Mouse (Mus musculus) limb, embryonic 15.5 days (tissue): Measurements from ENCODE around the gene Vdac2. TPM values are rescaled to one million over a fixed set of nuclear protein-coding genes. Genes with fewer than 3 reads are reported as not detected.
A peak's percentile ranks its signal among the peaks of the same experiment; 100 is the strongest.

Source experiments
- ATAC-seq: fragments of 200-750 bp; cut with Nextera tagmentation; 2 replicates; pipeline ENCODE4 v1.8.0; 2017; ENCODE audit warnings: low read depth, moderate TSS enrichment; ENCODE audit not compliant: insufficient number of reproducible peaks, low FRiP score, low TSS enrichment
- H3K27ac ChIP-seq: fragments of 300-500 bp; sonication (generic); 2 replicates; pipeline ENCODE4 v1.5.1; 2015; ENCODE audit warnings: moderate library complexity, mild to moderate bottlenecking, inconsistent platforms
- H3K27me3 ChIP-seq: fragments of 300-500 bp; sonication (generic); 2 replicates; pipeline ENCODE4 v1.6.1; 2015; ENCODE audit warnings: inconsistent platforms
- H3K36me3 ChIP-seq: fragments of 300-500 bp; sonication (generic); 2 replicates; pipeline ENCODE4 v1.6.1; 2015; ENCODE audit warnings: inconsistent platforms
- H3K4me1 ChIP-seq: fragments of 300-500 bp; sonication (generic); 2 replicates; pipeline ENCODE4 v1.6.1; 2015; ENCODE audit warnings: inconsistent platforms
- H3K4me2 ChIP-seq: fragments of 300-500 bp; sonication (generic); 2 replicates; pipeline ENCODE4 v1.6.1; 2015; ENCODE audit warnings: mild to moderate bottlenecking, inconsistent platforms
- H3K4me3 ChIP-seq: fragments of 300-500 bp; sonication (generic); 2 replicates; pipeline ENCODE4 v1.5.1; 2015; ENCODE audit warnings: mild to moderate bottlenecking, inconsistent platforms
- H3K9ac ChIP-seq: fragments of 300-500 bp; sonication (generic); 2 replicates; pipeline ENCODE4 v1.6.1; 2015; ENCODE audit warnings: inconsistent platforms
- H3K9me3 ChIP-seq: fragments of 300-500 bp; sonication (generic); 2 replicates; pipeline ENCODE4 v1.6.1; 2016; ENCODE audit warnings: inconsistent platforms
- WGBS: fragments of 180-500 bp; shearing (Covaris S2); methylation state at CpG from one replicate; pipeline ENCODE4 v1.1.7; 2015; 5-methylcytosine and 5-hydroxymethylcytosine counted together
- polyA plus RNA-seq: library from polyadenylated mRNA; unstranded; fragments of >200 nt; fragmentation: Nextera tagmentation; extraction: Ambion mirVana; gene quantifications from 2 replicates; pipeline ENCODE4 v1.2.1, GENCODE M21; 2015

Gene Vdac2
- polyA plus RNA-seq, 1 experiment from 2014 or later: 207 TPM

DNA sequence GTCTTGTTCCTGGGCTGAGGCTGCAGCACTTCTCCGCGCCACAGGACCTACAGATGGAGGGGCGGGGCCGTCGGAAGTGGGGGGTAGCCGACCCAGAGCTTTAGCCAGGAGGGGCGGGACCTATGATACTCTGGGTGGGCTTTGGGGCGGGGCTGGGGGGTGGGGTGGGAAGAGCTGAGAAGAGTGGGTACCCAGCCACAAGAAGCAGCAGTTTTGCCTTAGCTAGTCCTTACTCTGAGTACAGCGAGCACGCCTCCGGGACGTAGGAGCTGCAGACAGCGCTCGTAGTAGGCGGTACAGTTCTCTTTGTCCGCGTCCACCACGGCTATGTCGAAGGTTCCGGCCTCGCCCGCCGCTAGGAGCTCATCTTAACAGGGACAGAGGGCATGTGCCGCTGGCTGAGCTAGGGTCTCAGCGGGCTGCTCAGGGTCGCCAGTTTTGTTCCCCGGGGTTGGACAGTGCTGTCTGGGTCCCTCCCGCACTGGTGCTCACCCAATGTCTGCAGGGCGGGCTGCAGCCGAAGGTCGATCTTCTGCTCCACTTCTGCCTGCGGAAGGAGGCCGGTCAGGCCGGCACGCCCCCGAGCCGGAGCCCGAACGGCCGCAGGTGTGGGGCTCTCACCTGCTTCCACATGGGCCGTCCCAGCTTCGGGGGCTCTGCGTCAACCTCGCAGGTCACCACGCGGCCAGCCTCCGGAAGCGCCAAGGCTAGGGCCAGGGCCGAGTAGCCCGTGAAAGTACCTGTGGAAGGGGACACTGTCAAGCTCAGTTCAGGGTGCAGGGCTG is 22.5 kb downstream of the Vdac2 start:
- Histone ChIP-seq H3K4me2 (peak overlapping the region; percentile 100), H3K9me3 (no peaks in the 10 kb centered on the region), H3K27me3 (no peaks in the 10 kb centered on the region), H3K4me3 (peak overlapping the region; percentile 75), H3K4me1 (peaks cover 27% of the 10 kb centered on the region), H3K9ac (peak overlapping the region; percentile 57), H3K27ac (peak overlapping the region; percentile 63), H3K36me3 (peaks cover 42% of the 10 kb centered on the region)
- whole genome bisulfite sequencing: under 1% methylated on average over 50 of the region's 50 CpGs
- ATAC-seq: peak; percentile 53

DNA sequence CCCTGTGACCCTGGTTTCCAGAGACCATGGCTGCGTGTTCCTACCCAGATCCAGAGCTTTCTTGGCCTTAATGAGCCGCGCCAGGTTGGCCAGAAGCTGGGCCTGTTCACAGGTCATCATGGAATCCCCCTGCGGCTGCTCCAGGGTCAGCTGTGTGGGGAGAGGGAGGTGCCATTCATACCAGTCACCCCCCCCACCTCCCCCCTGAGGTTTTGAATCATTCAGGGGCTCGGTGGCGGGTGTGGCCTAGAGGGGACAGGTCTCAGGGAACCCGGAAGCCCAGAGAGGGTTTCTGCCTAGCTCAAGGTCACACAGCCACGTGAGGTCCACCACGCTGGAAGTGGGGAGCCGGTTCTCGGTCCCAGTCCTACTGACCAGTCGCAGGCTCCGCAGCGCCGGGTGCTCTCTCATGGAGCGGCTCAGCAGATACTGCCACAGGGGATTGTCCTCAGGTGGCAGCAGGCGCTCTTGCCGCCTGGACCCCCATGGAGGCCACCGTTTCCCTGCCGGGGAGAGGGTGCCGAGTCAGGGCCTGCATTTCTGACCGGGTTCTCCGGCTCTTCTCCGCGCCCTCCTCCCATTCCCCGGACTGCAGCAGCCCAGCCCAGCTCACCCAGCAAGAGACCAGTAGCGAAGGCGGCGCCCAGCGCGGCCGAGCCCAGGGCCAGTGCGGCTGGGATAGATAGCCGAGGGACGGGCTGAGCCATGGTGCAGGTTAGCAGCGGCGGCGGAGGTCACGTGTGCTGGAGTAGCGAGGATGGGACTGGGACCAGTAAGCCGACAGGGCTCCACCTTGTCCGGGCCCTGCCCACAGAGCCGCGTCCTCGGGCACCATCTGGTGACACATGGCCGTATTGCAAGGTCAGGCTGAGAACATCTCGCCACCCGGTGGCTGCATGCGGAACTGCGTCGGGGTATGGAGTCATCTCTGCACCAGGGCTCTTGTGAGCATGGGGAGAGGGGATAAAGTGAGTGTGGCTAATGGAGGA is 23.4 kb downstream of the Vdac2 start, which contains the start of gene Comtd1:
Gene Comtd1 (minus strand): TSS at position 812 of the 989 bp plus-strand sequence.
- H3K27me3 ChIP-seq: no peaks in the 10 kb centered on the region
- whole genome bisulfite sequencing: under 1% methylated on average over 51 of the region's 51 CpGs
- peak; percentile 72 for ATAC-seq
- no peaks in the 10 kb centered on the region for H3K9me3 ChIP-seq
- H3K9ac ChIP-seq: peak within 1 kb of the TSS; percentile 57
- H3K4me3 ChIP-seq: peak within 1 kb of the TSS; percentile 75
- H3K36me3 ChIP-seq: peaks cover 34% of the 10 kb centered on the region
- peak within 1 kb of the TSS; percentile 63 for H3K27ac ChIP-seq
- peaks cover 32% of the 10 kb centered on the region for H3K4me1 ChIP-seq
- peak within 1 kb of the TSS; percentile 100 for H3K4me2 ChIP-seq

DNA sequence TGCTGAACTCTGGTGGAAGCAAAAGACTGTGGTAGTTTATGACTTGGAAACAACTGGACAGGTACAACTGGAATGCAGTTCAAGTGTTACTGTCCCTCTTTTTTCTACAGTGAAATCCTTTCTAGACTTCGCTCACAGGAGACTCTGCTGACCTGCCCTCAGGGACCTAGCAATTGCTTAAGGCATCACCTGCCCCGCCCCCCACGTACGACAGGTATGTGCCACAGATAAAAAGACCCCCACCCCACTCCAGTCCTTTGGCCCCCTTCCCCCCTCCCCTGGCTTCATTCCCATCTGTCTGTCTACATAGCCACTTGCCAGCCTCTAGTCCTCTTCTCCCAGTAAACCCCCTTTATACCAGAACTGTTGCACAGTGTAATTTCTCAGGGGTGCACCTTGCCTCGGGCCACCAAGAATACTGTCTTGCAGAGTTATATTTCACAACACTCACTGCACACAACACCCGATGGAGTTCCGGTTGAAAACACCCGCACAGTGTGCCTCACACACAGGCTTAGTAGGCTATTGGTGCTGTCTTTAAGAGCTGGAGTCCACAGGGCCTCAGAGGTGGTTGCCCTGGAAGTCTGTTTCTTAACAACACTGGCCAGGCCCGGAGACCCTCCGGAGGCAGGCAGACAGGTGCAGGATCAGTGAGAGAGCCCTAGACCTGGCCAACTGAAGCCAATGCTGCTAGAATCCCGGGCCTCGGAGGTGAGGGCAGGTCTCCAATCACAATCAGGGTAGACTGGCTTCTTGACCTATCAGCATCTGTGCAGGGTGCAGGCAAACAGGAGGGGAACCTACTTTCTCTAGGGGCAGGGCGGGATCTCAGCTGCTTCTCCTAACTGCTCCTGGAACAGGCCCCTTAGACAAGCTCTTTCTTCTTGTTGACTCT is 24.7 kb downstream of the Vdac2 start:
- H3K4me2 ChIP-seq: no peak overlapping the region
- H3K27ac ChIP-seq: no peak overlapping the region
- H3K4me1 ChIP-seq: peaks cover 42% of the 10 kb centered on the region
- no peak overlapping the region for H3K9ac ChIP-seq
- no peak for ATAC-seq
- WGBS: 82% methylated on average over 13 of the region's 13 CpGs
- no peak overlapping the region for H3K4me3 ChIP-seq
- H3K9me3 ChIP-seq: no peaks in the 10 kb centered on the region
- peaks cover 20% of the 10 kb centered on the region for H3K36me3 ChIP-seq
- H3K27me3 ChIP-seq: no peaks in the 10 kb centered on the region

DNA sequence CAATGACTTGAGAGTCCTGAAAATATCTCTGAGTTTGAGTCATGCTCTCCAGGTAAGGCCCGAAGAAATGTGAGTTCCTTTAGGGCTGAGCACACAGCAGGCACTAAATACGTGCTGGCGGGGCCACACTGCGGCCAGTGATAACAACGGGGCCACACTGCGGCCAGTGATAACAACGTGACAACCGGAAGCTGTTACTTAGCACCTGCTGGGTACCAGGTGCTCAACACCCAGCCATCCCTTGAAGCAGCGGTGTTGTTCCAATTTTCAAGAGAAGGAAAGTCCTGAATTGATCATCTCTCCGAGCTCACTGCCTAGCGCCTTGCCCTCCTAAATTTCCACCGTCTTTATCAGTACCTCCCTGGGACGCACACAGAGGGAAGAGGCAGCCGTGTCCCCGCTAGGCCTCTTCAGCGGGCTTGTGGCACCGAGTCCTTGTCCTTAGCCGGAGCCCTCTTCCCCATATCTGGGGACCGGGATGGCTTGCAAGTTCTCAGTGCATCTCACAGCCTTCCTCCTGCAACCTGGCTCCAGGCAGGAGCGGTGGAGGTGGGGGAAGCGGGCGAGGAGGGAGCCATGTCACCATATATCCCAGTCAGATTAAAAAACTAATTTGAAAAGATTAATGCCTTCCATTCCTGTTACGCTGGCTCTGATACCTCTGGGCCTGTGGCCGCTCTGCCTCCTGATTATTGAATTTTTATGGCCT is 25.5 kb downstream of the Vdac2 start:
- Histone ChIP-seq H3K4me2 (no peak overlapping the region), H3K27ac (no peak overlapping the region), H3K9me3 (no peaks in the 10 kb centered on the region), H3K4me1 (peaks cover 42% of the 10 kb centered on the region), H3K36me3 (peaks cover 14% of the 10 kb centered on the region), H3K27me3 (no peaks in the 10 kb centered on the region), H3K4me3 (no peak overlapping the region), H3K9ac (no peak overlapping the region)
- WGBS: 65% methylated on average over 24 of the region's 24 CpGs
- ATAC-seq: no peak

DNA sequence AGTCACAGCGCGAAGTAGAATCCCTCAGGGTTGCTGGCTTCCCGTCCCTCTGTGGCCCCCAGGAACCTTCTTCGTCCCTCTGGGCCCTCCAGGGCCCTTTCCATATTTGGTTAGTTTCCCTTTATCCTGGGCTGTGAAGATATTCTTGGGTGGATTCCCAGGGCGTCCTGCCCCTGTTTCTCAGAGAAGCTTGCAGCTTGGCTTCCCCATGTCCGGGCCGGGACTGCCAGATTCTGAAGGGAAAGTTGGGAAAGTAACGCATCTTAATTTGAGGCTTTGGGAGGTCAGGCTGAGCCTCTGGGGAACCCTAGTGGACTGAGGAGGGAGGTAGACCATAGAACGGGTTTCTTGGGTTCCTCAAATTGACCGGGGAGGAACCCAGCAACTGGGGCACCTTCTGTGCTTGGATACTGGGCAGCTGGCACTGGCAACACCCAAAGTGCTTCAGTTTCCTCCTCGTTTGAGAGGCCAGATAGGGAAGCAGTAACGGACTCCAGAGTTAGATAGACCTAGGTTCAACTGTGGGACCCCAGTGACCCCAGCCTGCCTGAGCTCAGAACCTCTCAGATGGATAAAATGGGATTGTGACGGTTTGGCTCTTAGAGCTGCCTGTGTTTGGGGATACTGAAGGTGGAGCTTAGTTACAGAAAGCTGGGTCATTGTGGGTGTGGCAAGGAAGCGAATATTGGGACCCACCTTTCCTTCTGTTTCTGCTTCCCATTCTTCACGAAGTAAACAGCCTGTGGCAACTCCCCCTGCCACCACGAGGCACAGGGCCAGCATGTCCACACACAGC is 27.2 kb downstream of the Vdac2 start:
- peaks cover 38% of the 10 kb centered on the region for H3K4me1 ChIP-seq
- H3K9ac ChIP-seq: no peak overlapping the region
- no peaks in the 10 kb centered on the region for H3K27me3 ChIP-seq
- no peak for ATAC-seq
- H3K4me3 ChIP-seq: no peak overlapping the region
- no peaks in the 10 kb centered on the region for H3K9me3 ChIP-seq
- H3K27ac ChIP-seq: no peak overlapping the region
- WGBS: 77% methylated on average over 16 of the region's 16 CpGs
- H3K4me2 ChIP-seq: no peak overlapping the region
- no peaks in the 10 kb centered on the region for H3K36me3 ChIP-seq

DNA sequence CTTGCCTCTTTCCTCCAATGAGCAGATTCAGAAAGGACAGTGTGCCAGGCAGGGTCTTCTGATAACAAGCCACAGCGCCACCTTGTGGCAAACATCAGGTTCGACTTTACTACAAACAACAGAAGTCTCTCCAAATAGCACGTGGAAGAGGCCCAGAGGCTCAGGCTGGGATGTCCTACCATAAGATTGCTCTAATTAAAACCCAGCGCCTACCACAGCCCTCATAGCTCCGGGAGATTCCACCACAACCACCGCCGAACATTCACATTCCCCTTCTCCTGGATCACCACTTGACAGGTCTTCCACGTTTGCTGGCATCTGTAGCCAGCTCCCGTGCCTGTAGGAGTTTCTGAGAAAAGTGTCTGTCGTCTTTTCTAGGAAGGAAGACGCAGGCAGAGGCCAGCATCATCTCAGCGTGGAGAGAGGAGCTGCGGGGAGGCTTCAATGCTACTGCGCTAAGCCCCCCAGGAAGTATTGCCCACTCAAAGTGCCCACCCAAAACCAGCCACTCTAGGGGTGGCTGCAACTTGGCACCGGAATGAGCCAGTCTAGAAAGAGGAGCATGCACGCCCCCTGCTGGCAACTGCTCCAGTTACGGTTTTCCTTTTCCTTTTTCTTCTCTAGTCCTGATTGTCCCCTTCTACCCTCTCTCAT is 28.5 kb downstream of the Vdac2 start:
- no peaks in the 10 kb centered on the region for H3K27me3 ChIP-seq
- no peak overlapping the region for H3K9ac ChIP-seq
- H3K4me2 ChIP-seq: peak overlapping the region; percentile 55
- H3K4me3 ChIP-seq: peak overlapping the region; percentile 29
- peaks cover 24% of the 10 kb centered on the region for H3K4me1 ChIP-seq
- 8% methylated on average over 17 of the region's 17 CpGs for WGBS
- ATAC-seq: no peak
- H3K9me3 ChIP-seq: no peaks in the 10 kb centered on the region
- no peak overlapping the region for H3K27ac ChIP-seq
- H3K36me3 ChIP-seq: no peaks in the 10 kb centered on the region

DNA sequence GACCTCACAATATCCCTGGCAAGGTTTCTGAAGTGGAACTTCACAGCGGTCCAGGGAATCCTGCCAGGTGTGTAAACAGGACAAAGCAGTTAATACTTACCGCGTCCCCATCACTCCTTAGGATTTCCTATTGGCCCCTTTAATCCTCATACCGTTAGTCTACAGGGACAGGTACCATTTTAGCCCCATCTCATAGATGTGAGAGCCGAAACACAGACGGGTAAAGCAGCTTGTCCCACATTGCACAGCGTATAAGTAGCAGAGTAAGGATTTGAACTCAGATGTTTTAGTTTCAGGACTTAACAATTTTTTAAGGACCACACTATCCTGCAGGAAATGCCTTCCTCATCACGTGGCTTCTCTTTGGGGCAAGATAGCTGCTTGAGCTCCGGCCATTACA is 29.2 kb downstream of the Vdac2 start:
- no peaks in the 10 kb centered on the region for H3K36me3 ChIP-seq
- no peak overlapping the region for H3K27ac ChIP-seq
- peaks cover 23% of the 10 kb centered on the region for H3K4me1 ChIP-seq
- H3K27me3 ChIP-seq: no peaks in the 10 kb centered on the region
- H3K9ac ChIP-seq: no peak overlapping the region
- WGBS: 64% methylated on average over 9 of the region's 9 CpGs
- peak overlapping the region; percentile 29; the same call in 1 of the 2 replicates for H3K4me3 ChIP-seq
- H3K9me3 ChIP-seq: no peaks in the 10 kb centered on the region
- ATAC-seq: no peak
- H3K4me2 ChIP-seq: peak overlapping the region; percentile 55

DNA sequence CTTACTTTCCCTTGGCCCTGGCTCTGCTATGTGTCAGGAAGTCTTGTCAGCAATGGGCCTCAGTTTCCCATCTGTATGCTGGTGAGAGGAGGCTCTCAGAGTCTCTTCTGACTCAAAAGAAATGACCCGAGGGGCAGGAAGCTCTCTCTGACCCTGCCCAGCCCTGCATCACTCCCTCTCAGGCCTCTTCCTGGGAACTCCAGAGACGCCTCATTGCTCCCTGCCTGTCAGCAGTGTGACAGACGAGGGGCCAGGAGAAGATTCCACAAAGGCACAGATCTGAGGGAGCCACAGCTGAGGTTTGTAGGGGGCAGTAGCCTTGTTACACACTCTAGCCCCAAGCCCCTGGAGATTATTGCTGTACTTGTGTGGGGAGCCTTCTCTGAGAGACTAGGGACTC is 30.9 kb downstream of the Vdac2 start:
- peaks cover 21% of the 10 kb centered on the region for H3K4me1 ChIP-seq
- 55% methylated on average over 3 of the region's 3 CpGs for WGBS
- no peaks in the 10 kb centered on the region for H3K36me3 ChIP-seq
- no peak overlapping the region for H3K9ac ChIP-seq
- ATAC-seq: no peak
- H3K4me2 ChIP-seq: no peak overlapping the region
- no peaks in the 10 kb centered on the region for H3K9me3 ChIP-seq
- H3K27me3 ChIP-seq: no peaks in the 10 kb centered on the region
- H3K4me3 ChIP-seq: no peak overlapping the region
- no peak overlapping the region for H3K27ac ChIP-seq

DNA sequence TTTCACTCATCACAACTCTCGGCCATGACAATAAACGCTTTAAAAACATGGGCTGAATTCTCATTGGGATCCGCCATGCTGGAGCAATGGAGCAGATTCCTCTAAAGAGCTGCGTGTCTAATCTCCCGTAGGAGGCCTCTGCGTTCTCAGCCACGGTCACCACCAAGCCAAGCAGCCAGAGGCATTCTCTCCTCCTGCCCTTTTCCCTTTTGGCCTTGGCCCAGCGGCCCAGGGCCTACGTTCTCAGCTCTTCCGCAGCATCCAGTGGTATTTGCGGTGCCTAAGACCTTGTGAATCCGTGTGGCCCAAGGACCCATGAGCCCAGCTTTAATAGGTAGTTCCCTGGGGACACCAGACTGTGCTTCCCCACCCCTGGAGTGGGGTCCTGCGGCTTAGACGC is 31.8 kb downstream of the Vdac2 start:
- H3K4me1 ChIP-seq: peaks cover 15% of the 10 kb centered on the region
- 83% methylated on average over 14 of the region's 14 CpGs for whole genome bisulfite sequencing
- H3K36me3 ChIP-seq: no peaks in the 10 kb centered on the region
- H3K4me2 ChIP-seq: no peak overlapping the region
- H3K4me3 ChIP-seq: no peak overlapping the region
- no peak overlapping the region for H3K27ac ChIP-seq
- no peak overlapping the region for H3K9ac ChIP-seq
- no peak for ATAC-seq
- no peaks in the 10 kb centered on the region for H3K27me3 ChIP-seq
- no peaks in the 10 kb centered on the region for H3K9me3 ChIP-seq

DNA sequence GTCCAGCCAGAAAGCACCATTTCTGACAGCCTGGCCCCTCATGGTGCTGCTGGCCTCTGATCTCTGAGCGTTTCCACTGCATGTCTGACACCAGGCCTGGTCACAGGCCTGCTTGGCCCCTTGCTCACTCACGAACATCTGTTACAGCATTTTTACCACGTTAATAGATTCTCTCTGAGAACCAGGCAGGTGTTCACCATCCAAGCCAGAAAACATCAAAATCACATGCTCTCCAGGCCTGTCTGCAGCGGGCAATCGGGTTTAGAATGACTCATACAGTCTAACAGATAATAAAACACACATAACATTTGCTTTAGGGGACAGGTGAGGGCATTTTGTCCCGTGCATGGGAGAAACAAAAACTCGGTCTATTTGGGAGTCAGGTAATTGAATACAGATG is 41.3 kb downstream of the Vdac2 start:
- no peak overlapping the region for H3K9ac ChIP-seq
- no peak overlapping the region for H3K27ac ChIP-seq
- H3K36me3 ChIP-seq: no peaks in the 10 kb centered on the region
- peaks cover 13% of the 10 kb centered on the region for H3K4me1 ChIP-seq
- no peaks in the 10 kb centered on the region for H3K27me3 ChIP-seq
- 12% methylated on average over 7 of the region's 7 CpGs for WGBS
- H3K4me2 ChIP-seq: no peak overlapping the region
- no peaks in the 10 kb centered on the region for H3K9me3 ChIP-seq
- ATAC-seq: 0 out of 2 replicates have a peak, but pooled peaks have one; percentile 10
- H3K4me3 ChIP-seq: no peak overlapping the region
